Mouse (Mus musculus) CD8-positive naive resting alpha-beta T cell, adult 57 days (primary cell): ENCODE data around the gene Olfr1166. TPM values are rescaled to one million over a fixed set of nuclear protein-coding genes. Genes with fewer than 3 reads are reported as not detected.

Experiments
- total RNA-seq: library from RNA; stranded (reverse); gene quantifications from one replicate; pipeline ENCODE4 v1.2.4, GENCODE M21; 2023

Olfr1166 gene
- not detected for total RNA-seq

GRCm38 (mm10) chr2:88128172-88128571, at the start of gene Olfr1166:
Gene Olfr1166 (minus strand): TSS chr2:88128272.

DNA sequence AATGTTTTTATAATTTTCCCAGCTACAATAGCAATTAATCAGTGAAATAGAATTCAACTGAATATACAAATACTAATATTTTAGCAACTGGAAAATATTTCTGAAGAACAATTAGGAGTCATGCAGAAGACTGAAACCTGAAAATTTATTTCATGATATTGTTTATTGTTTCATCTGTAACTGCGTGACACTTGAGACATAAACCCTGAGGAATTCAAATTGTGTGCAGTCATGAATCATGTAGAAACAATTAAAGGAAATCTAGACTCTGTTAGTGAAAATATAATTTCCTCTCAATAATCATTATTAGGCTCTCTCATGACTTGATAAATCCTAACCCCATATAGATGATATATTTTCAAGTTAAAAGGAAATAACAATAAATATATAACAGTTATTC, 27.0 kb upstream of the Olfr1166 start, which contains the start of gene Olfr1167:
Gene Olfr1167 (minus strand): TSS at position 101 of the 400 bp plus-strand sequence.

GRCm38 (mm10) chr2:88093866-88094265, 34.2 kb downstream of the Olfr1166 start, which contains the start of gene Olfr1164:
Gene Olfr1164 (minus strand): TSS chr2:88093966.

Other genes with a start within 250 kb of the Olfr1166 start
- not detected for gene Olfr1153, start 233.3 kb downstream of the Olfr1166 start, total RNA-seq
- not detected for gene Olfr1154, start 223.1 kb downstream of the Olfr1166 start, total RNA-seq
- gene Olfr1155, start 183.1 kb downstream of the Olfr1166 start, total RNA-seq = not detected
- gene Olfr1156, start 175.2 kb downstream of the Olfr1166 start, total RNA-seq = not detected
- not detected for gene Olfr1157, start 160.0 kb downstream of the Olfr1166 start, total RNA-seq
- not detected for gene Olfr74, start 153.6 kb downstream of the Olfr1166 start, total RNA-seq
- gene Olfr1158, start 138.2 kb downstream of the Olfr1166 start, total RNA-seq = not detected
- gene Olfr1160, start 120.0 kb downstream of the Olfr1166 start, total RNA-seq = not detected
- not detected for gene Olfr1161, start 105.5 kb downstream of the Olfr1166 start, total RNA-seq
- not detected for gene Olfr73, start 90.6 kb downstream of the Olfr1166 start, total RNA-seq
- not detected for gene Olfr1162, start 77.1 kb downstream of the Olfr1166 start, total RNA-seq
- not detected for gene Olfr1163, start 56.4 kb downstream of the Olfr1166 start, total RNA-seq
- not detected for gene Olfr1164, start 34.3 kb downstream of the Olfr1166 start, total RNA-seq
- not detected for gene Olfr1167, start 26.9 kb upstream of the Olfr1166 start, total RNA-seq
- gene Olfr1168, start 53.6 kb upstream of the Olfr1166 start, total RNA-seq = not detected
- not detected for gene Olfr1170, start 100.1 kb upstream of the Olfr1166 start, total RNA-seq
- not detected for gene Olfr1173, start 151.6 kb upstream of the Olfr1166 start, total RNA-seq
- not detected for gene Olfr1174-ps, start 186.9 kb upstream of the Olfr1166 start, total RNA-seq
- gene Olfr1175-ps, start 198.9 kb upstream of the Olfr1166 start, total RNA-seq = not detected
- gene Olfr1176, start 208.4 kb upstream of the Olfr1166 start, total RNA-seq = not detected
- not detected for gene Olfr1177-ps, start 218.2 kb upstream of the Olfr1166 start, total RNA-seq